Mouse (Mus musculus): Measurements from ENCODE around the gene Tmem18. TPM values are rescaled to one million over a fixed set of nuclear protein-coding genes. Genes with fewer than 3 reads are reported as not detected.

Gene Tmem18
- 10 to 100 TPM; 35.6 to 36.1 TPM for total RNA-seq (2021)

- intact Hi-C loops (cut with DNase I) = loop anchor here (10.0 kb wide), 1 partner anchor 650 kb away; the partner anchor contains the start of gene Pxdn
- DNase-seq (ENCODE audit: low spot score in 2 of 2) = peak; percentile 87 to 88
Measured at GRCm38 (mm10) chr12:30584356-30584740, at the start of gene Tmem18. Gene Tmem18, plus strand, starts transcription at chr12:30584426.

GRCm38 (mm10) chr12:30557349-30557748, 26.9 kb upstream of the Tmem18 start:
- intact Hi-C loops (cut with DNase I) = no loop called here
- DNase-seq (ENCODE audit: low spot score in 2 of 2) = no peak

- intact Hi-C loops (cut with DNase I) = no loop called here
- DNase-seq (ENCODE audit: low spot score in 2 of 2) = no peak
Measured at GRCm38 (mm10) chr12:30561411-30561810, 22.8 kb upstream of the Tmem18 start.

GRCm38 (mm10) chr12:30572075-30572474, 12.2 kb upstream of the Tmem18 start:
- DNase-seq (ENCODE audit: low spot score in 2 of 2) = no peak

GRCm38 (mm10) chr12:30575952-30576351, 8.3 kb upstream of the Tmem18 start:
- DNase-seq (ENCODE audit: low spot score in 2 of 2) = no peak
- intact Hi-C loops (cut with DNase I) = loop anchor here (10.0 kb wide), 1 partner anchor 121 kb away; no protein-coding TSS in a partner anchor

More at GRCm38 (mm10) chr12:30572075-30572474, 12.2 kb upstream of the Tmem18 start:
- intact Hi-C loops (cut with DNase I) = loop anchor here (2.0 to 10.0 kb wide), 2 partner anchors 117 to 195 kb away; no protein-coding TSS in a partner anchor

- DNase-seq (ENCODE audit: low spot score in 2 of 2) = peak; percentile 76 to 86
- intact Hi-C loops (cut with DNase I) = loop anchor here (1.0 to 10.0 kb wide), 4 partner anchors 123 to 527 kb away; no protein-coding TSS in a partner anchor
Measured at GRCm38 (mm10) chr12:30578019-30578418, 6.2 kb upstream of the Tmem18 start.

- intact Hi-C loops (cut with DNase I) = loop anchor here (10.0 kb wide), 1 partner anchor 646 kb away; the partner anchor contains the start of gene Pxdn
- no peak for DNase-seq (ENCODE audit: low spot score in 2 of 2)
Measured at GRCm38 (mm10) chr12:30581277-30581676, 2.9 kb upstream of the Tmem18 start.

GRCm38 (mm10) chr12:30583586-30584355, 455 bp upstream of the Tmem18 start:
- intact Hi-C loops (cut with DNase I) = loop anchor here (10.0 kb wide), 1 partner anchor 649 kb away; the partner anchor contains the start of gene Pxdn
- DNase-seq (ENCODE audit: low spot score in 2 of 2) = no peak

- intact Hi-C loops (cut with DNase I) = loop anchor here (10.0 kb wide), 1 partner anchor 650 kb away; the partner anchor contains the start of gene Pxdn
- no peak for DNase-seq (ENCODE audit: low spot score in 2 of 2)
Measured at GRCm38 (mm10) chr12:30584863-30585262, 637 bp downstream of the Tmem18 start.

GRCm38 (mm10) chr12:30591832-30592231, 7.6 kb downstream of the Tmem18 start:
- peak in 1 of 2 experiments; percentile 53 for DNase-seq (ENCODE audit: low spot score in 2 of 2)

GRCm38 (mm10) chr12:30596818-30597407, 12.7 kb downstream of the Tmem18 start:
- peak; percentile 64 to 84 for DNase-seq (ENCODE audit: low spot score in 2 of 2)
- intact Hi-C loops (cut with DNase I) = loop anchor here (1.0 to 5.0 kb wide), 3 partner anchors 95 to 408 kb away; no protein-coding TSS in a partner anchor

More at GRCm38 (mm10) chr12:30591832-30592231, 7.6 kb downstream of the Tmem18 start:
- intact Hi-C loops (cut with DNase I) = no loop called here

GRCm38 (mm10) chr12:30598955-30599354, 14.7 kb downstream of the Tmem18 start:
- no peak for DNase-seq (ENCODE audit: low spot score in 2 of 2)
- intact Hi-C loops (cut with DNase I) = loop anchor here (5.0 kb wide), 1 partner anchor 93 kb away; no protein-coding TSS in a partner anchor

- DNase-seq (ENCODE audit: low spot score in 2 of 2) = no peak
- intact Hi-C loops (cut with DNase I) = loop anchor here (5.0 kb wide), 1 partner anchor 93 kb away; no protein-coding TSS in a partner anchor
Measured at GRCm38 (mm10) chr12:30599474-30599873, 15.2 kb downstream of the Tmem18 start.

- no peak for DNase-seq (ENCODE audit: low spot score in 2 of 2)
- intact Hi-C loops (cut with DNase I) = loop anchor here (5.0 kb wide), 1 partner anchor 92 kb away; no protein-coding TSS in a partner anchor
Measured at GRCm38 (mm10) chr12:30599997-30600396, 15.8 kb downstream of the Tmem18 start.

GRCm38 (mm10) chr12:30604012-30604411, 19.8 kb downstream of the Tmem18 start:
- no peak for DNase-seq (ENCODE audit: low spot score in 2 of 2)
- intact Hi-C loops (cut with DNase I) = no loop called here

- intact Hi-C loops (cut with DNase I) = no loop called here
- DNase-seq (ENCODE audit: low spot score in 2 of 2) = no peak
Measured at GRCm38 (mm10) chr12:30604876-30605275, 20.6 kb downstream of the Tmem18 start.

GRCm38 (mm10) chr12:30605941-30606340, 21.7 kb downstream of the Tmem18 start:
- intact Hi-C loops (cut with DNase I) = no loop called here
- no peak for DNase-seq (ENCODE audit: low spot score in 2 of 2)

- DNase-seq (ENCODE audit: low spot score in 2 of 2) = no peak
- intact Hi-C loops (cut with DNase I) = no loop called here
Measured at GRCm38 (mm10) chr12:30606743-30607142, 22.5 kb downstream of the Tmem18 start.

GRCm38 (mm10) chr12:30618425-30618824, 34.2 kb downstream of the Tmem18 start:
- DNase-seq (ENCODE audit: low spot score in 2 of 2) = peak in 1 of 2 experiments; percentile 60
- intact Hi-C loops (cut with DNase I) = no loop called here

- intact Hi-C loops (cut with DNase I) = no loop called here
Measured at GRCm38 (mm10) chr12:30628466-30628865, 44.2 kb downstream of the Tmem18 start.

More at GRCm38 (mm10) chr12:30628466-30628865, 44.2 kb downstream of the Tmem18 start:
- no peak for DNase-seq (ENCODE audit: low spot score in 2 of 2)
